Mouse (Mus musculus): ENCODE measurements around the gene Spata5.
"Not testable (repeated sequence)": the region's sequence is repeated elsewhere in the genome, so short reads cannot be mapped to it uniquely, and the experiment has no call there.

Gene Spata5

GRCm38 (mm10) chr3:37510055-37511032 is 90.6 kb downstream of the Spata5 start:
- no peak for DNase-seq (ENCODE audit: low read depth, low spot score)

DNA sequence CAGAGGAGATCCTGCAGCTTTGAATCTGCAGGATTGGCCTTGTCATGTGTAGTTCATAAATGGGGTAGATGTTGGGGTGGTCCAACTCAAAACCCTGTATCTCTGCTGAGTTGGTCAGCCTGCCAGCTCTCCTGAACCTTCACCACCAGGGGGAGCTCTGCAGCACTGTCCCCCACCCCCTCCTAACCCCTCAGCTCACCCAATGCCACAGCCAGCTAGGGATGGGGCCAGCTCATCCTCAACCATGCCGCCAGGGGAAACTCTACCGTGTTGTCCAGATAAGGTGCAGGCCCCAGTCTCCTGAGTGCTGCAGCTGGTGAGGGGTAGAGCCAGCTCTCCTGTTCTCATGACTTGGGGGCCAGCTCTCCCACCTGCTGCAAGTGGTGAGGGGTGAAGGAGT is 95.8 kb downstream of the Spata5 start:
- DNase-seq (ENCODE audit: low read depth, low spot score): peak; percentile 15

DNA sequence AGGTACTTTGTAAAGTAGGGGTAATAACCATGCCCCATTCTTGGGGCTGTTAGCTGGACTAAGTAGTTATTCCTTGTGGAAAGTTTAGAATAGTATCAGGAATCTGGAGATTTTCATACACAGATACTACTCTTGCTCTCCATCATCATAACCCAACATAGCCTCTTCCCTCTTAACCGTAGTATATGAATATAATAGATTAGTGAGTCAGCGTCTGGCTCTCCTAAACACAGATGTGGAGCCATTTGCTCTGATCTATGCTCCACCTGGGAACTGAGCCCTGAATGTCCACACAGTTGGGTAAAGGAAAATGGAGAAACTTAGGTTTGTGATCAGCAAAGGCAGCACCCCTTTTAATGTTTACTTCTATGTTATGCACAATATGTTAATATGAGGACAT is 96.7 kb downstream of the Spata5 start:
- no peak for DNase-seq (ENCODE audit: low read depth, low spot score)

- DNase-seq (ENCODE audit: low read depth, low spot score): no peak
These were observed 98.9 kb downstream of the Spata5 start for GRCm38 (mm10) chr3:37518611-37519010.

GRCm38 (mm10) chr3:37520334-37521023 is 100.8 kb downstream of the Spata5 start:
- DNase-seq (ENCODE audit: low read depth, low spot score): no peak

- DNase-seq (ENCODE audit: low read depth, low spot score): no peak
These were observed 112.4 kb downstream of the Spata5 start for GRCm38 (mm10) chr3:37532079-37532478.

DNA sequence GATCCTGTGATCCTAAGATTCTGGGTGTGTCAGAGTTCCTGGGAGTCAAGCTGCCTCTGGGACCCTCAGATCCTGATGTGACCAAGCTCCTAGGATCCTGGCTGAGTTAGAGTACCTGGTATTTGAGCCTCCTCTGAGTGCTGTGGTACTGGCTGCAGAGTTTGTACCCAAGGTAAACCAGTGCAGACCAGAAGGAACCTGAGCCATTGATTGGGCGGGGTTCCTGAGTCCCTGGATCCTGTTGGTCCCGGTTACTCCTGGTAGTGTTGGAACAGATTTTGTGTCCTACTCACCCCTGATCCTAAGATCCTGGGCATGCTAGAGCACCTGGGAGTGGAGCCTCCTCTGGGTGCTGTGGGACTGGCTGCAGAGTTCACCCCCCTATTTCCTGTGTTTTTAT is 121.0 kb downstream of the Spata5 start:
- not testable (repeated sequence) for DNase-seq (ENCODE audit: low read depth, low spot score)

DNA sequence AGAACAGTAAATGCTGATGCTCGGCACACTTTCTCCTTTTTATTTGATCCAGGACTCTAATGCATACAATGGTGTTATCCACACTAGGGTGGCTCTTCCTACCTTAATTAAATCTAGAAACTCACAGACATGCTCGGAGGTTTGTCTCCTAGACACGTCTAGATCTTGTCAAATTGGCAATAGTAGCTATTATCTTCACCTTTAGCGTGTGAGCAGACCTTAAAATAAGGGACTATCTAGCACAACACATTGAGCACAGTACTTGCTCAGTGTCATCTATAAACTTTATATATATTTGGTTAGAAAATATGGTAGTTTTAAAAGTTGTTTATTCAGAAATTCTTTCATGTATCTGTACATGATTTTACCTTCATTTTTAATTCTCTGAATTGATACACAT is 126.7 kb downstream of the Spata5 start:
- DNase-seq (ENCODE audit: low read depth, low spot score): no peak

DNA sequence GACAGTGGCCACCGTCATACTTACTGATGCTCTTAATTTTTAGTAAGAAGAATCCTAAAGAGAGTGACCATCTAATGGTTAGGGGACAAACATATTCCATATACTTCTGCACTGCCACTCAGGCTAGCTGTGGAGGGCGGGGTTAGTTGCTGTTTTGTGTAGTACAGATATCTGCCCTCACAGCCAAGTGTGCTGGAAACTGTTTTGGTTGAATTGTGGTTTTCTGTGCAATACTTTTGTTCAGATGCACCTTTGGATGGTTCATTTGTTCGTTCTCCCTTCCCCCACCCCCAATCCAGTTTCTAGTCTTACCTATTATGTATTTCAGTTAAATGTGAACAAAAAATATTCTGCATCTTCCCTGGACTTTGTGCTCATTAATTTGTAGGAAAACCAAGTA is 130.5 kb downstream of the Spata5 start:
- no peak for DNase-seq (ENCODE audit: low read depth, low spot score)

GRCm38 (mm10) chr3:37550594-37550993 is 130.9 kb downstream of the Spata5 start:
- DNase-seq (ENCODE audit: low read depth, low spot score): no peak

DNA sequence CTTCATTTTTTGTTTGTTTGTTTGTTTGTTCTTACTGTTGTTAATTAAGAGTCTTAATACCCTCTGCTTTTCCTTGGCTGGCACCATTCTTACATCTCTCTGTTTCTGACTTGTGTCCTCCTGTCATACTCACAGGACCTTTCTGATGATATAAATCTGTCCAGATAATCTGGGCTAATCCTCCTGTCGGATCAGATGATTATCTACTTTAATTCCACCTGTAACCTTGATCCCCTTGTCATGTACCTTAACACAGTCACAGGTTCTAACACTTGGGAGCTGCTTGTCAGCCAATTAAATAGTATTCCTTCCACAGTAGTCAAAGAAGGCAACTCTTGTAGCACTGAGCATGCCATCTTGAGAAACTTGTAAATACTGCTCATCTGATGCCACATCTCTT is 131.8 kb downstream of the Spata5 start:
- no peak for DNase-seq (ENCODE audit: low read depth, low spot score)

GRCm38 (mm10) chr3:37552244-37552643 is 132.5 kb downstream of the Spata5 start:
- DNase-seq (ENCODE audit: low read depth, low spot score): no peak

- no peak for DNase-seq (ENCODE audit: low read depth, low spot score)
These were observed 133.8 kb downstream of the Spata5 start for GRCm38 (mm10) chr3:37553371-37554033.

DNA sequence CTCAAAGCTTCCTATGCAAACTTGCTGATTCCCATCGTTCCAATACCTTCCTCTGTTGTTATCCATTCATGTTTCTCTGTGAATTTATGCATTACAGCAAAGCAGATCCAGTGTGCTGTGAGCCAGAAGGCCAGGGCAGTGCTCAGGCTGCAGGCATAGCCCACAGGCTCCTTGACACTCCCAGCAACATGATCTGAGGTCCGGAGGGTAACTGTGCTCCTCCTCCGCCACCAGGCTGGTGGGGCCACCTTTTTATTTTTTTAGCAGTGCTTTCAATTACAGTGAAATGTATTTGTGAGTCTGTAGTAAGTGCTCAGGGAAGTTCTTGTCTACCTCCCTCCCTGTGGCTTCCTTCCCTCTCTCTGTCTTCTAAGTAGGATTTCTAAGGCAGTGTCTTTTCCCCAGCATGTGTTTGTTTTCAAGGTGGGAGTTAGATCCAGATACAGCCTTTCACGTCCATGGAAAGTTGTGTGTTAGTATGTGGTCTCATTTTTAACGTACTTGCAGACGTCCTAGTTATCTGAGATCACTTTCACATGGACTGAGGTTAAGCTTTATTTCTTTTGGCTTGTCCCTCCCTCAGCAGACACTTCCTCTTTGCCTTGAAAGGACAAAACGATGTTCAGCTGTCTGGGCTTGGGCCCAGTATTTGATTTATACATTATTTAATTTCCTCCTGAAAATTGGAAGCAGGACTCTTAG is 136.9 kb downstream of the Spata5 start:
- DNase-seq (ENCODE audit: low read depth, low spot score): no peak

GRCm38 (mm10) chr3:37557741-37558479 is 138.2 kb downstream of the Spata5 start:
- DNase-seq (ENCODE audit: low read depth, low spot score): no peak

GRCm38 (mm10) chr3:37559339-37559738 is 139.6 kb downstream of the Spata5 start:
- no peak for DNase-seq (ENCODE audit: low read depth, low spot score)

DNA sequence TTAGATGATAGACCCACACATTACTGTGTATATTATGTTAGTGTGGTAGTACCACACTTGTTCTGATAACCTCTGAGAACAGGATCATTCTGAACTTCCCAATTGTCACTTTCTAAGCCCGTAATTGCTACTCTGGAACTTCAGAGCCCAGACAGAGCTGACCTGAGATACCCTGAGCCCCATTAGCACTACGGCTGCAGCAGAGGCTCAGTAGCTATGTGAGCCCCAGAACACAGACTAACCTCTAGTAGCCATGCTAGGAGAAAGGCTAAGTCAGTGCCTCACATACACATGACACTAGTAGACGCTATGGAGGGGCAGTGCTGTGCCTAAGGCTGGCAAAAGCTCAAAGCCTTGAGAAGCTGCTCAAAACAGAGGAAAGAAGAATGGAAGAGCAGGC is 141.8 kb downstream of the Spata5 start:
- no peak for DNase-seq (ENCODE audit: low read depth, low spot score)

- DNase-seq (ENCODE audit: low read depth, low spot score): no peak
These were observed 146.4 kb downstream of the Spata5 start for GRCm38 (mm10) chr3:37566097-37566496.

DNA sequence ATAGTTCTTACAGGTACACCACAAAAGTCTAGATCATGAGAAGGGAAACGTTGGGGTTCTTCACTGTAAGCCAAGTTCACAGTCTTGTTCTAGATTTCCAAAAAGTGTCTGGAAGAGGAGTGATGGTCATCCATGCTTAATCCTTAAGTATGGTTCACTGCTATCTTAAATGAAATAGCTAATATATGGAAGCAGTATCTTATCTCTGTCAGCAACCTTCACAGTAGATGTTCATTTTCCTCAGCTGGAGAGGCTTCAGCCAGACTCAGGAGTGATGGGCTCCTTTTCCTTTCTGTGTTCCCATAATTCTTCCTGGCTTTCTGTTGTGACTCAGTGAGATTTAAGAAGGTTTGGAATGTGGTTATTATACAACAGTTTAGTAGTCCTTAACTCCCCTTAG is 147.8 kb downstream of the Spata5 start:
- DNase-seq (ENCODE audit: low read depth, low spot score): no peak

DNA sequence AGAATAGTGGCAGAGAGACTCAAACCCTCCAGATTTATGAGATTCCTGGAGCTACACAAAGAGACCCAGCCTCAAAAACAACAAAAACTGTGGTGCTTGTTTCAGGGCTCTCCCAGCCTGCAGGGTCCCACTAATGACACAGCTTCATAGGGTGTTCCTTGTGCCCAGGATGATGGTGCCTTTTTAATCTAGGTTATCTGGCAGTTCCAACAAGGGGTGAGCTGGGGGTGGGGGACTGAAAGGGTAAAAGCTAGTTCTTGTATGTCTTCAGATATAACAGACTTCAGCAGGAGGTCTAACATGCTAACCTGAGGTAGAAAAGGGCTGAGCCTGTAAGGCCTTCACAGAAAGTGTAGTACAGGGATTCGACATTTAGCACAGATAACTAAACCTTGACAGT is 149.1 kb downstream of the Spata5 start:
- no peak for DNase-seq (ENCODE audit: low read depth, low spot score)
